Mouse (Mus musculus) midbrain, embryonic 10.5 days (tissue): Measurements from ENCODE around the gene Lyrm4. TPM values are rescaled to one million over a fixed set of nuclear protein-coding genes. Genes with fewer than 3 reads are reported as not detected.

ENCODE experiments used
- DNase-seq: peaks from one replicate; pipeline ENCODE4 v3.0.0-alpha.2; 2017; ENCODE audit warnings: low spot score
- H3K27ac ChIP-seq: fragments of 300-500 bp; sonication (generic); replicated peaks from 2 replicates; pipeline ENCODE4 v1.5.1; 2016; ENCODE audit warnings: mild to moderate bottlenecking
- H3K27me3 ChIP-seq: fragments of 300-500 bp; sonication (generic); 2 replicates; pipeline ENCODE4 v1.6.1; 2016; ENCODE audit warnings: low read depth, mild to moderate bottlenecking; ENCODE audit not compliant: poor library complexity, severe bottlenecking
- H3K36me3 ChIP-seq: fragments of 300-500 bp; sonication (generic); 2 replicates; pipeline ENCODE4 v1.6.1; 2016; ENCODE audit warnings: mild to moderate bottlenecking, moderate library complexity
- H3K4me1 ChIP-seq: fragments of 300-500 bp; sonication (generic); 2 replicates; pipeline ENCODE4 v1.6.1; 2016
- H3K4me3 ChIP-seq: fragments of 300-500 bp; sonication (generic); 2 replicates; pipeline ENCODE4 v1.5.1; 2016; ENCODE audit warnings: mild to moderate bottlenecking, moderate library complexity
- H3K9me3 ChIP-seq: fragments of 300-500 bp; sonication (generic); replicated peaks from 2 replicates; pipeline ENCODE4 v1.6.1; 2016; ENCODE audit warnings: mild to moderate bottlenecking
- WGBS: fragments of 180-500 bp; shearing (Covaris S2); methylation state at CpG from one replicate; pipeline ENCODE4 v1.1.7; 2016; 5-methylcytosine and 5-hydroxymethylcytosine counted together
- polyA plus RNA-seq: library from polyadenylated mRNA; unstranded; fragments of >200 nt; fragmentation: Nextera tagmentation; extraction: Ambion mirVana; gene quantifications from 2 replicates; pipeline ENCODE4 v1.2.1, GENCODE M21; 2016

The Lyrm4 gene
- polyA plus RNA-seq, 1 experiment from 2014 or later: 23.9 TPM

DNA sequence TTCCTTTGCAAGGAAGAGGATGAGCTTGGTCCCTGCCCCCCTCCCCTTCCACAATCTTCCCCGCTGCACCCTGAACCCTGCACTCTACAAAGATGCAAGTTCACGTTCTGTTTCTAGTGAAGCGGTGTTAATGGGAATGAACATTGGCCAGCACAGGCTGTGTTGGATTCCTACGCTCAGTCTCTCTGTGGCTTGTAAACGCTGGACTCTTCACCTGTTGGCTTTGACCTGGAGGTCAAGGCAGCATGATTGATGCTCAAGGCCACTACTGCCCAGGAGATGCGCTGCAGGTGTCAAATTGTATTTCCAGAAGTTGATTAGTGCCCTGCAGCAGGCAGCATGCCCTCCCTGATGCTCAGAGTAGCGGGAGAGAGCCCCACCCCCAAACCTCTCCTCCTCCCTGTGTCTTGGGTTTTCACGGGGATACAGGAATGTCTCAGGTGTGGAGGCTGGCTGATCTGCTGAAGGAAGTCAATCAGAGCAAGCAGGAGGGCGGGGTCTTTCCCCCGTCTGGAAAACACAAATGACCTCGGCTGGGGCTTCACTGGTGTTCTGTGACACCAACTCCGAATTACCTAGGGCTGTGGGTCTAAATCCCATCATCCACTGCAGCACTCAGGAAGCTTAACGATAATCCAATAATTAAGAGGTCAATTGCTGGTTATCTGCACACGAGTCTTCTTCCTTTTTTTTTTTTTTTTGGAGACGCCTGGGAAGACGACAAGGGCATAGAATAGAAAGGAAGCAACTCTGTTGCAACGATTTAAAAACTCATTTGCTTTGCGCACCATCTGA, 177.3 kb downstream of the Lyrm4 start:
- Histone ChIP-seq H3K36me3 (no peaks in the 10 kb centered on the region), H3K4me1 (no peaks in the 10 kb centered on the region), H3K27me3 (no peaks in the 10 kb centered on the region), H3K27ac (no peak overlapping the region), H3K4me3 (no peak overlapping the region), H3K9me3 (peaks cover 2% of the 10 kb centered on the region)
- WGBS: 74% methylated on average over 18 of the region's 18 CpGs
- DNase-seq: no peak

DNA sequence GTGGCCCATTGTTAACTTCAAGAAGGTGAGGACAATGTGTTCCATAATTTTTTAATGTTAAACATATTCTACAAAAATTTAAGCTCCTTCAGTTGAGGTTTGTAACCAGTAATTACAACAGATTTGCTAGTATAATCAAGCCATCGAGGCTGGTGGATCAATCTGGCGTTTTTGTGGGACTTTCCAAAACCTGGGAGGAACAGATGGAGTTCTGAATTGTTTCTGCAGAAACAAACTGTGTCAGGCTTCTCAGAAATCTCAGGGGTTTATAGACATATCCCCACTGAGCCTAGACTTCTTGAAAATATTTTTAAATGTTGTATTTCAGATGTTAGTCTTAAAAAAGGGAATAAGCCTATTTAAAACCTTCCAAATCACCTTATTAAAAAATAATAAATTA, 179.3 kb downstream of the Lyrm4 start:
- H3K27ac ChIP-seq: no peak overlapping the region
- H3K4me1 ChIP-seq: no peaks in the 10 kb centered on the region
- no peaks in the 10 kb centered on the region for H3K36me3 ChIP-seq
- no peaks in the 10 kb centered on the region for H3K27me3 ChIP-seq
- DNase-seq: no peak
- no peak overlapping the region for H3K4me3 ChIP-seq
- WGBS: 83% methylated on average over 2 of the region's 2 CpGs
- peaks cover 9% of the 10 kb centered on the region for H3K9me3 ChIP-seq

Other genes starting within 250 kb of the Lyrm4 start
- 21.8 and 25.6 TPM in 2 replicates for gene Rpp40, start 211.2 kb downstream of the Lyrm4 start, polyA plus RNA-seq
- 3.3 and 3.7 TPM in 2 replicates for gene Ppp1r3g, start 158.7 kb downstream of the Lyrm4 start, polyA plus RNA-seq
- gene Fars2, start 114 bp downstream of the Lyrm4 start, polyA plus RNA-seq: 25.2 and 26.4 TPM in 2 replicates